Mouse (Mus musculus): ENCODE measurements at regions not wholly inside any gene's neighbourhood (a gene's known extent, or its start where the extent isn't known, plus 50 kb on each side); places are given as distances from the start of the nearest gene placed in this dataset.

DNA sequence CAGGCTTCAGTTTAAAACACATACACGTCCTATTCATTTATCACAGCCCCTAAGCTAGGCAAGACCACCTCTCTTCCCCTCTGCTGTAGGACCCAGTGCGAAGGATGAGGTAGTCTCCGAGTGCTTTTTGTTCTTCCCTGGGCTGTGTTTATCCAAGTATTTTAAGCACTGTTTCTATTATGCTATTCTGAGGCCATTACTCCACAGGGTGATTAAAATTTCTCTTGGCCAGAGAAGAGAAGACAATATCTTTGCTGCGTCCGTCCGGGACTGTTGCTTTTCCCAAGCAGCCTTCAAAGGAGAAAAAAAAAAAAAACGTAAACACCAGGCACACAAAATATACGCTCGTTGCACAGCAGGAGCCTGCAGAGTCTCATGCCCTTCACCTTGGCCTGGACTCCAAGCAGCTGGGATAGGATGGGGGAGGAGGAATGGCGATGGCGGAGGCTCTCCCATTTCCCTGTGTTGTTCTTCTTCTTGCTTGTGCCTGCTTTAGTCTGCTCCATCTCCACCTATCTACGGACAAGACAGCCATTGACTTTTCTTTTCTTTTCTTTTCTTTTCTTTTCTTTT is 83.1 kb upstream of the Tbx3 start:
- no peak for DNase-seq

- no peak for DNase-seq
Measured at GRCm38 (mm10) chr5:119588340-119589272, 81.9 kb upstream of the Tbx3 start.

DNA sequence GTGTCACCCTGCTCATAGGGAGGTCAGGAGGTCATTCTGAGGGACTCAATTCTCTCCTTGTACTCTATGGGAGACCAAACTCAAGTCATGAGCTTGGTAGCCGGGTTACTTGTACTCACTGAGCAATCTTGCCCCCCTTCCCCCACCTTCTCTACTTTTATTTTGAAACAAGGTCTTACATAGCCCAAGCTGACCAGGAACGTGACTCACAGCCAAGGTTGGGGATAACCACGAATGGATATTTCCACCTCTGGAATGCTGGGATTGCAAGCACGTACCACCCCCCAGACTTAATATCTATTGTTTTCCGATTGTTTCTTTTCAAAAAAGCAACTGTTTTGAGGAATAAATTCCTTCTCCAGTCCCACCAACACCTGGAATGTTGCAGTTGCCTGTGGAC is 79.2 kb upstream of the Tbx3 start:
- DNase-seq, result no peak

GRCm38 (mm10) chr5:119592891-119593290 is 77.6 kb upstream of the Tbx3 start:
- no peak for DNase-seq

DNA sequence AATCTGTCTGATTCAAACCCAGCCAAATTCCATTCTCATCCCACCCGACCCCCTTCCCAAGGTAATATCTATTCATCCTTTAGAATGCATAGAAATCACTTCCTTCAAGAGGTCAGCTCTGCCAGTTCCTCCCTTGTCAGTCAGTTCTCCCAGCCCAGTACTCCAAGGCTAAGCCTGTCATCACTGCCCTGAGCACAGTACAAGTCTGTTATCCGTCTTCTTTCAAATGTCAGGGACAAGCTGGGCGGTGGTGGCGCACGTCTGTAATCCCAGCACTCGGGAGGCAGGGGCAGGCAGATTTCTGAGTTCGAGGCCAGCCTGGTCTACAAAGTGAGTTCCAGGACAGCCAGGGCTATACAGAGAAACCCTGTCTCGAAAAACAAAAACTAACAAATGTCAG is 75.9 kb upstream of the Tbx3 start:
- no peak for DNase-seq

- DNase-seq, result no peak
Measured at GRCm38 (mm10) chr5:119596295-119596993, 74.0 kb upstream of the Tbx3 start.

- no peak for DNase-seq
Measured at GRCm38 (mm10) chr5:119596994-119597391, 73.5 kb upstream of the Tbx3 start.

DNA sequence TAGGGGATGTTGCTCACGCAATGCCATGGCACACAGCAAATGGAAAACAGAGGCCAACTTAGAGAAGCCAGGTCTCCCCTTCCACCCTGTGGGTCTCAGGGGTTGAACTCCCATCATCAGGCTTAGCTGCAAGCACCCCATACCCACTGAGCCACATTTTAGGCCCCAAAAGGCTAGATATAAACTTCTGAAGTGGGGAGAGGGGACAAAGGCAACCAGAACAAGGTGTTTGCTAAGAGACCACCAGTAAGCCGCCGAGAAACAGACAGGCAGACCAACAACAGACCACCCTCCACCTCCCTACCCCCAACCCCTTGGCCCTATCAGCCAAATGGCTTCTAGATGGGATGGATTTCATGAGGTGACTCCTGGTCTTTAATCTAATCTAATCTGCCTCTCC is 72.9 kb upstream of the Tbx3 start:
- DNase-seq, result no peak

DNA sequence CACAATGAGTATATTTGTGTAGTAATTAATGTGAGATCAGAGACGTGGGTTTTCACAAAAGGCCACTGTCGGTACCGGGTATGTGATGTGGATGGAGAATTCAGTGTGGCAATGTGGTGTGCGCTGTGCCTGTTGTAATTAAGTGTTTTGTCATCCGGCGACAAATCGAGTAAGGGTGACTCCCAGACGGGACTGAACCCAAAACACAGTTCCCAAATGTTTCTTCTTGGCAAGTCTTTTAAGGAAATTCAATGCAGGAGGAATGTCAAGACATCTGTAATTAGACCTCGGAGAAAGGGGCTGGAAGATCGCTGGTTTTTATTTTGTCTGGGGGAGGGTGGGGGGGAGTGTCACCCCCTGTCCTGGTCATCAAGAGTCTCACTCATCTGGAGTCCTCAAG is 72.3 kb upstream of the Tbx3 start:
- DNase-seq, result no peak

GRCm38 (mm10) chr5:119601390-119601789 is 69.1 kb upstream of the Tbx3 start:
- no peak for DNase-seq

GRCm38 (mm10) chr5:119602001-119602400 is 68.5 kb upstream of the Tbx3 start:
- DNase-seq, result no peak

- DNase-seq, result no peak
Measured at GRCm38 (mm10) chr5:119605444-119605843, 65.0 kb upstream of the Tbx3 start.

DNA sequence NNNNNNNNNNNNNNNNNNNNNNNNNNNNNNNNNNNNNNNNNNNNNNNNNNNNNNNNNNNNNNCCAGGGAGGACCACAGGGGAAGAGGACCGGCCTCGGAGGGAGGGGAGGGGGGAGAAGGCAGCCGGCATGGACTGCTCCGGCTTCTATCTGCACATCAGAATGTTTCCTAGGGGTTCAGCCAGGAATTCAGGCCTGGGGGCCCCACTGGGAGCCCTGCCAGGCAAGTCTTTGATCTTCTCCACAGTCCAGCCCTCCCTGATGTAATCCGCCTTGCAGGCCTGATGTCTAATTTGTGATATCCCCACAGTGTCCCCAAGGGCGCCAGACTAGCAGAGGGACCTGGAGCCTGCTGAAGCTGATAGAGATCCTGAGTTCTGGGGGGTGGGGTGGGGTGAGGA is 57.1 kb upstream of the Tbx3 start:
- DNase-seq, result no peak

DNA sequence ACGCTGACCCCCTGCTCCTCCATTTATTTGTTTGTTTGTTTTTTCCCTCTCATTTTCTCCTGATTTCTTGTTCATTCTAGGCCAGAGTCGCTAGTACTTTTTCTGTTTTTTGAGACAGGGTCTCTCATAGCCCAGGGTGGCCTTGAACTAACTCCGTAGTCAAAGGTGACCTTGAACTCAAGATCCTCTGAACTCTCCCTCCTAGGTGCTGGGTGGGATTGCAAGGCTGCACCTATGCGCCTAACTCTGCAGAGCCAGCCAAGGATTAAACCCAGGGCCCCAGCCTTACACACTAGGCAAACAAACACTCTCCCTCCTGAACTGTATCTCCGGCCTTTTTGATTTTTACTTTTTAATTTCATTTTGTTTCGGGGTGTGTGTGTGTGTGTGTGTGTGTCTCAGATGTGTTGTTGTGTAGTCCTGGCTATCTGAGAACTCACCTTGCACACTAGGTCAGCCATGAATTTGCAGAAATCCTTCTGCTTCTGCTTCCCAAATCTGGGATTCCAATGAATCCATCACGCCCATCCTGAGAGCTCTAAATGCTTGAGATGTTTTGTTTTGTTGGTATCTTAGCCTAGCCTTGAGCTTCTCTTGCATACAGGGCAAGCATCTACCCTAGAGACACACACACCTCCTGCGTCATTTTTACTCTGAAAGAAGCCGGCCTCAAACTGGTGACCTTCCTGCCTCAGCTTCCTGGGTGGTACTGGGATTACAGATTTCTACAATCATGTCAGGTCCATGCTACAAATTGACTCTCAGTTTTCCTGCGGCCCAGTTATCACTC is 56.3 kb upstream of the Tbx3 start:
- DNase-seq, result no peak

DNA sequence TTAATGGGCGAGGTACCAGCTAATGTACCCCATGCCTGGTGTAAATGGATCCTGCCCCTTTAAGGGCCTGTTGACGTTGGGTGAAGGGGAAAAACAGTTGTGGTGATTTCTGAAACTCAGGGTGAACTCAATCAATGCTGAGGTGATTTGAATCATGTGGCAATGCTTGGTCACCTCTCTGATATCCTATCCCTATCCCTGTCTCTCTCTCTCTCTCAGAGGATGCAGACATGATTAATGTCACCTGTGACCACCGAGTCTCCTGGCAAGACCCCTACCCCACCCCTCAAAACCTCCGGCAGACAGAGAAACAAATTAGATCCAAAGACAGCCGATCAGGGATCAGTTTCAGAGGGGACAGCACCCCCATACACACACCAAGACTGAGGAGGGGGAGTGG is 54.8 kb upstream of the Tbx3 start:
- DNase-seq, result no peak

DNA sequence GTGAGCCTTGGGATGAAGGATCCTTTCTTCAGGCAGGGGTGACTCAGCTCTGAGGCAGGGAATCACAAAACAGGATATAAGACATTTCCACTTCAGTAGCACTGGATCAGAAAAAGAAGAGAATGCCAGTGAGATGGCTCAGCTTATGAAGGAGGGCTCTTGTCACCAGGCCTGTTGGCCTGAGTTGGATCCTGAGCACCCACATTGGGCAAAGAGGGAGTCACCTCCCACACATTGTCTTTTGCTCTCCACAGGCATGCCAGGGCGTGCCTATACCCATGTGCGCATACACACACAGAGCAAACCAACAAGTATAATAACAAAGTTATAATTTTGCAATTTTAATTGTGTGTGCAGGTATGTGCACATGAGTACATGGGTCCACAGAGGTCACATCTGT is 52.6 kb upstream of the Tbx3 start:
- no peak for DNase-seq

- DNase-seq, result no peak
Measured at GRCm38 (mm10) chr5:119619906-119620305, 50.6 kb upstream of the Tbx3 start.

Measured in spleen, adult 18-20 months (tissue).